Mouse (Mus musculus) embryo, embryonic 10 days (tissue): Measurements from ENCODE around the gene Olfr944.

ENCODE experiments used
- DNase-seq: peaks from one replicate; pipeline ENCODE4 v3.0.0-alpha.2; 2015; ENCODE audit warnings: low spot score

Olfr944 gene

DNA sequence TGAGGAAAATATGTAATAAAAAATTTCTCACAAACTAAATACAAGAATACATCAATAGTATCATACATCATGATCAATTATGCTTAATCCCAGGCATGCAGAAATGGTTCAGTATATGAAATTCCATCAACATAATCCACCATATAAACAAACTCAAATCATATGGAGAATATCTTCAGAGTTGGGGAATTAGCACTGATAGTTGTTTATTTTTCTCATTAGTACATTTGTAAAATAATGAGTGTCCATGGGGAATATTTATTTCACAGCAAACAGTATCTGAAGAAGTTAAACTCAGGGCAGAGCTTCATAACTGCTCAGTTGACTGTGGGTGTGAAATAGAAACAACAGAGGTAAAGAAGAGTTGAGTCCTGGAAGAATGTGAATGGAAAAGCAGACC is at the start of gene Olfr944:
Gene Olfr944, plus strand, starts transcription at position 301 of the 400 bp plus-strand sequence.
- no peak for DNase-seq

- DNase-seq, result no peak
These were observed 49.3 kb upstream of the Olfr944 start for GRCm38 (mm10) chr9:39152401-39152800.

- no peak for DNase-seq
These were observed 35.7 kb upstream of the Olfr944 start, which contains the start of gene Olfr943 for GRCm38 (mm10) chr9:39166004-39166403. Gene Olfr943 (plus strand): TSS chr9:39166304.

- DNase-seq, result no peak
These were observed 48.2 kb downstream of the Olfr944 start, which contains the start of gene Olfr1537 for GRCm38 (mm10) chr9:39249894-39250293. Gene Olfr1537 (minus strand): TSS chr9:39249994.
